Mouse (Mus musculus) heart, embryonic 14.5 days (tissue): ENCODE measurements around the gene Dusp3. TPM values are rescaled to one million over a fixed set of nuclear protein-coding genes. Genes with fewer than 3 reads are reported as not detected.
"Not testable (repeated sequence)": the region's sequence is repeated elsewhere in the genome, so short reads cannot be mapped to it uniquely, and the experiment has no call there.

Experiments used
- ATAC-seq: fragments of 200-750 bp; cut with Nextera tagmentation; 2 replicates; pipeline ENCODE4 v1.8.0; 2017; ENCODE audit warnings: low read depth, moderate TSS enrichment; ENCODE audit not compliant: insufficient number of reproducible peaks, insufficient read depth, low FRiP score
- H3K27ac ChIP-seq, 2 experiments: fragments of 200-500 bp in 1 of 2; fragments of 300-500 bp in 1 of 2; sonication (generic) in 1 of 2; replicated peaks in 1 of 2; 2 replicates each; pipeline ENCODE4 v1.5.1; 2012 to 2014; ENCODE audit warnings: low read depth in 2 of 2, low read length in 2 of 2, control low read depth in 1 of 2, mild to moderate bottlenecking in 1 of 2, mixed read lengths in 1 of 2; ENCODE audit not compliant: control insufficient read depth in 1 of 2, insufficient read depth in 1 of 2
- H3K27me3 ChIP-seq: fragments of 300-500 bp; sonication (generic); 2 replicates; pipeline ENCODE4 v1.6.1; 2014; ENCODE audit warnings: mild to moderate bottlenecking, low read length, control low read depth; ENCODE audit not compliant: control insufficient read depth, insufficient read depth
- H3K36me3 ChIP-seq: fragments of 300-500 bp; sonication (generic); 2 replicates; pipeline ENCODE4 v1.6.1; 2014; ENCODE audit warnings: mild to moderate bottlenecking, control low read depth, low read length, mixed read lengths; ENCODE audit not compliant: control insufficient read depth, insufficient read depth
- H3K4me1 ChIP-seq, 2 experiments: fragments of 200-500 bp in 1 of 2; fragments of 300-500 bp in 1 of 2; sonication (generic) in 1 of 2; 2 replicates each; pipeline ENCODE4 v1.6.1; 2012 to 2014; ENCODE audit warnings: low read length in 2 of 2, control low read depth in 1 of 2, mixed read lengths in 1 of 2; ENCODE audit not compliant: control insufficient read depth in 2 of 2, insufficient read depth in 2 of 2
- H3K4me2 ChIP-seq: fragments of 300-500 bp; sonication (generic); 2 replicates; pipeline ENCODE4 v1.6.1; 2014; ENCODE audit warnings: mild to moderate bottlenecking, low read length
- H3K4me3 ChIP-seq, 2 experiments: fragments of 200-500 bp in 1 of 2; fragments of 300-500 bp in 1 of 2; sonication (generic) in 1 of 2; 2 replicates each; pipeline ENCODE4 v1.5.1; 2012 to 2014; ENCODE audit warnings: low read length in 2 of 2, mild to moderate bottlenecking in 2 of 2, control low read depth in 1 of 2, low read depth in 1 of 2, moderate library complexity in 1 of 2; ENCODE audit not compliant: control insufficient read depth in 1 of 2, insufficient read depth in 1 of 2
- H3K9ac ChIP-seq: fragments of 300-500 bp; sonication (generic); 2 replicates; pipeline ENCODE4 v1.6.1; 2014; ENCODE audit warnings: mild to moderate bottlenecking, low read length
- H3K9me3 ChIP-seq: fragments of 300-500 bp; sonication (generic); 2 replicates; pipeline ENCODE4 v1.6.1; 2016; ENCODE audit warnings: low read length, control low read depth; ENCODE audit not compliant: control insufficient read depth
- WGBS: fragments of 180-500 bp; shearing (Covaris S2); extraction: QIAGEN DNeasy Blood & Tissue Kit; methylation state at CpG from one replicate; pipeline ENCODE4 v1.1.7; 2014; 5-methylcytosine and 5-hydroxymethylcytosine counted together
- polyA plus RNA-seq: library from polyadenylated mRNA; unstranded; fragments of >200 nt; fragmentation: Nextera tagmentation; extraction: Ambion mirVana; gene quantifications from 2 replicates; pipeline ENCODE4 v1.2.1, GENCODE M21; 2014

The Dusp3 gene
- polyA plus RNA-seq, 1 experiment from 2014 or later, result 58.9 TPM

GRCm38 (mm10) chr11:101985450-101985849 lies 1.4 kb downstream of the Dusp3 start:
- WGBS, result 63% methylated on average over 6 of the region's 6 CpGs
- not testable (repeated sequence) for H3K9me3 ChIP-seq, H3K9ac ChIP-seq, ATAC-seq, H3K27ac ChIP-seq, H3K27me3 ChIP-seq, H3K4me3 ChIP-seq
- peaks cover 15% of the 10 kb centered on the region for H3K36me3 ChIP-seq
- H3K4me1 ChIP-seq, result peaks cover 22 to 23% of the 10 kb centered on the region in 2 experiments
- peak overlapping the region; percentile 93; the same call in 1 of the 2 replicates for H3K4me2 ChIP-seq

GRCm38 (mm10) chr11:101984054-101985025 lies 2.5 kb downstream of the Dusp3 start, which contains the start of gene Cfap97d1:
TSS of gene Cfap97d1 (plus strand) at chr11:101984279.
- no peaks in the 10 kb centered on the region for H3K9me3 ChIP-seq
- H3K27ac ChIP-seq, result peak within 1 kb of the TSS; percentile 90 to 97
- peak within 1 kb of the TSS; percentile 93 for H3K4me2 ChIP-seq
- peaks cover 26% of the 10 kb centered on the region for H3K36me3 ChIP-seq
- peak within 1 kb of the TSS; percentile 91 for H3K9ac ChIP-seq
- no peaks in the 10 kb centered on the region for H3K27me3 ChIP-seq
- ATAC-seq, result peak; percentile 86
- H3K4me3 ChIP-seq, result peak within 1 kb of the TSS; percentile 71 to 75
- WGBS, result under 1% methylated on average over 62 of the region's 71 CpGs
- peaks cover 22 to 23% of the 10 kb centered on the region in 2 experiments for H3K4me1 ChIP-seq

- Histone ChIP-seq H3K9ac (peak overlapping the region; percentile 91), H3K27ac (peak overlapping the region; percentile 75 to 97), H3K4me2 (peak overlapping the region; percentile 93), H3K4me1 (peaks cover 22 to 23% of the 10 kb centered on the region in 2 experiments), H3K36me3 (peaks cover 34% of the 10 kb centered on the region), H3K4me3 (peak overlapping the region; percentile 32 to 75), H3K27me3 (no peaks in the 10 kb centered on the region), H3K9me3 (no peaks in the 10 kb centered on the region)
- ATAC-seq, result no peak
- WGBS, result 49% methylated on average over 10 of the region's 10 CpGs
Observed at GRCm38 (mm10) chr11:101983431-101983921, 3.3 kb downstream of the Dusp3 start.

DNA sequence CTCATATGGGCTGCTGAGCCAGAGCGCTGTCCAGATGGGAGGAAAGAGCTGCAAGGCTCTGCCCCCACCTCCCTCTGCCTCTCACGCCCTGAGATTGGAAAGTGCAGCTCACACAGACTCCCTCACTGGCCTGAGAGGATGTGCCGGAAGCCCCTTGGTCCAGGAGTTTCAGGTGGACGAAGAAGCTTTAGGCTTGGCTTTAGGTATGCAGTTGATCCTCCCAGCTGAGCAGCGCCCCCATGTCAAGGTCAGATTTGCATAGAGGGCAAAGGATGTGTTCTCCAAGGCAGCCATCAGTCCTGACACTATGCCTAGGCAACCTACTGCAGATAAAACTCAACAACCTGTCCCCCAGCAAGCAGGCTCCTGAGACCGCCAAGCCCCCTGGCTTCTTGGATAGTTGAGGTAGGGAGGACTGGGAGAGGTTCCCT lies 3.8 kb downstream of the Dusp3 start:
- Histone ChIP-seq H3K9ac (peak overlapping the region; percentile 91), H3K36me3 (peaks cover 39% of the 10 kb centered on the region), H3K27me3 (no peaks in the 10 kb centered on the region), H3K9me3 (no peaks in the 10 kb centered on the region), H3K4me2 (peak overlapping the region; percentile 93), H3K4me3 (peak overlapping the region; percentile 32 to 75), H3K4me1 (peaks cover 22 to 23% of the 10 kb centered on the region in 2 experiments), H3K27ac (peak overlapping the region; percentile 75 to 97)
- 24% methylated on average over 6 of the region's 6 CpGs for WGBS
- no peak for ATAC-seq

DNA sequence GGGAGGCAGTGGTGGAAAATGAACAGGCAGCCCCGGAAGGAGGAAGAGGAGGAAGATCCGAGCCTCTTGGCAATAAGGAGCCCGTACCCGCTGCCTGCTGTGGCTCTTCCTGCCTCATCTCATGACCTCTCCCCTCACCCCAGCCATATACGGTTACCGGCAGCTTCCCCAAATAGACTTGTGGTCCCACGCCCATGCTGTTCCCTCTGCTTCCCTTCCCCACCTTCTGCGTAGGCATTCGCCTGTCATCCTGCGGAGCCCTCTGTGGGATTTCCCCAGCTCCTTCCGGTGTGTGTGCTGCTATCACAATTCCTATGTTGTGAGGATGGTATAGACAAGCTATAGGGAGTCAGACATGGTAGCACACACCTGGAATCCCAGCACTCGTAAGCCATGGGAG lies 5.0 kb downstream of the Dusp3 start:
- H3K4me3 ChIP-seq, result no peak overlapping the region
- H3K36me3 ChIP-seq, result peaks cover 49% of the 10 kb centered on the region
- peaks cover 2% of the 10 kb centered on the region; the same call in 1 of the 2 replicates for H3K9me3 ChIP-seq
- H3K4me1 ChIP-seq, result peaks cover 22 to 23% of the 10 kb centered on the region in 2 experiments
- ATAC-seq, result no peak
- H3K27me3 ChIP-seq, result no peaks in the 10 kb centered on the region
- 62% methylated on average over 11 of the region's 12 CpGs for WGBS
- H3K27ac ChIP-seq, result no peak overlapping the region; a peak in 1 of 4 replicates
- H3K9ac ChIP-seq, result no peak overlapping the region
- peak overlapping the region; percentile 93 for H3K4me2 ChIP-seq

DNA sequence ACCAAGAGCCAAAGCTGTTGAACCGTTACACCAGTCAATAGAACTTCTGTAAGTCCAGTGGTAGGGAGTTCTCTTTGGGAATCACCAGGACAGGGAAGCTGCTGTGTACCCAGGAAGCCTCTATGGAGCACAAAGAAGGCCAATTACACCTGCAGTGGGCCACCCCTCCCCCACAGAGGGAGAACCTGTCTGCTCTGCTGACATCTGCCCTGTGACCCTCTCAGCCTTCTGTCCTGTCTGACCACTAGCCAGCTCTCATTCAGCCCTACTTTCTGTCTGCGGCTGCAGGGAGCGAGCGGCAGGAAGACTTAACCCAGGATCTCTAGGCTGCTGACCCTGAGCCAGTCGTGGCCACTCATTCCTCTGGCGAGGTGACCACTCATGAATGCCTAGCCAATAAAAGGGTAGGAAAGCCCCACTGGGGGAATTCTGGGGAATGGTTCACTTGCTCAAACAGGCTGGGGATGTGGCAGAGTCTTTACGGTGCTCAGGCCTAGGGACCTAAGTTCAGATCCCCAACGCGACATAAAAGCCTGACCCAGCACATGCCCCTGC lies 6.1 kb downstream of the Dusp3 start:
- no peak overlapping the region for H3K27ac ChIP-seq
- H3K9ac ChIP-seq, result no peak overlapping the region
- WGBS, result 79% methylated on average over 9 of the region's 9 CpGs
- no peak overlapping the region for H3K4me3 ChIP-seq
- H3K4me2 ChIP-seq, result no peak overlapping the region
- no peaks in the 10 kb centered on the region for H3K27me3 ChIP-seq
- H3K9me3 ChIP-seq, result peaks cover 3% of the 10 kb centered on the region; the same call in 1 of the 2 replicates
- peaks cover 60% of the 10 kb centered on the region for H3K36me3 ChIP-seq
- no peak for ATAC-seq
- H3K4me1 ChIP-seq, result peaks cover 20 to 23% of the 10 kb centered on the region in 2 experiments

DNA sequence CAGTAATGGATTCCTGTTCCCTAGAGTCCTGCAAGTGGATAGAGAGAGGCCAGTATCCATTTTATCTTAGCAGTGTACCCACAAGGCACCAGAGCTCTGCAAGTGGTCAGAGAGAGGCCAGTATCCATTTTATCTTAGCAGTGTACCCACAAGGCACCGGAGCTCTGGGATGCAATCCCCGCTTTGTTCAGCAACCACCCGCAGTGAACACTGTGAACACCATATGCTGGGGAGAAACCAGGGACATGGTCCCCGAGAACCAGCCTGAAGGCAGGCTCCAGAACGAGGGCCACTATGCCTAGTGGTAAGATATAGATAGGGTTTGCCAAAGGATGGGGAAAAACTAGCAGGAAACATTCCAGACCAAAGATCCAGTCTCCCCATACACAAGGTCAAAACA lies 7.7 kb downstream of the Dusp3 start:
- Histone ChIP-seq H3K4me1 (peaks cover 17 to 23% of the 10 kb centered on the region in 2 experiments), H3K4me3 (no peak overlapping the region), H3K4me2 (no peak overlapping the region), H3K36me3 (peaks cover 76% of the 10 kb centered on the region), H3K9me3 (peaks cover 3% of the 10 kb centered on the region; the same call in 1 of the 2 replicates), H3K9ac (no peak overlapping the region), H3K27me3 (no peaks in the 10 kb centered on the region), H3K27ac (no peak overlapping the region)
- 81% methylated on average over 5 of the region's 5 CpGs for WGBS
- ATAC-seq, result no peak
